Mouse (Mus musculus) adrenal gland, adult 2 months (tissue): ENCODE data around the gene Fcmr. TPM values are rescaled to one million over a fixed set of nuclear protein-coding genes. Genes with fewer than 3 reads are reported as not detected.

Source experiments
- DNase-seq: peaks from one replicate; pipeline ENCODE4 v3.0.0; 2021
- polyA plus RNA-seq: library from polyadenylated mRNA; depleted of rRNA; stranded (reverse); fragments of >200 nt; gene quantifications from 2 replicates; pipeline ENCODE4 v1.2.3, GENCODE M21; 2012
- total RNA-seq, 2 experiments: library from RNA; stranded (reverse); gene quantifications; 2 replicates each; pipeline ENCODE4 v1.2.3; 2021

Gene Fcmr
- total and polyA plus RNA-seq, 3 experiments = 1.0 to 1.4 TPM; not detected in 1

DNA sequence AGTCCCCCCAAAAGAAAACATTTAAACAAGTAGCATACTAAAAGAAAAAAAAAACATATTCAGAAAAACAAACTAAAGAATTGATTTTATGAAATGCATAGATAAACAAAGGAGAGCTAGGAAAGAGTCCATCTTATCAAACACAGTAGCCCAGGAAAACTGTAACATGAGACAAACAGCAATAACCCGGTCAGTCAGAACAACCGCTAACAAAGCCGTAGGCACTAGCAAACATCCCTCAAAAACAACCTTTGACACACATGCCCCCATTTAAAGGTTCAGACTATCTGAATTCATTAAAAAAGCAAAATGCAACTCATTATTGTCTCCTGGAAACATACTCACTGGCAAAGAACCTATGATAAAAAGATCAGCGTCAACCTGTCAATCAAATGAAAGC, 8.0 kb upstream of the Fcmr start:
- DNase-seq = no peak

- DNase-seq = no peak
These were observed 1.2 kb upstream of the Fcmr start for GRCm38 (mm10) chr1:130864238-130864637.

DNA sequence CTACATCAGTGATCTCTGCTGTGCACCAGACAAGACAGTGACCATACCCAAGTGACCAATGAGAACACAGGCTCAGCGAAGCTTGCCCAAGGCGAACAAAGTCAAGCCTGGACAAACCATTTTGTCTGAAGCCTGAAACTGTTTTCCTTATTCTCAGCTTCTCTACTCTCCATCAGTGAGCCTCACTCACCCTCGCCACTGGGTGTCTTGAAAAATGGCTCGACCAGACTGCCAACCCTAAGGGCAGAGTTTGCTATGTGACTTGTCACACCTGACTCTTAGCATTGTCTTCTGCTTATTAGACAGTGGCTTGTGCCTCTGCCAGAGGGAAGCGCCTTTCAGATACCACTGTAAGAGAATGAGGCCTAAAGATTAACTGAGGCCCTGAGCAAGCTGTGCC, 728 bp upstream of the Fcmr start:
- DNase-seq = no peak

- DNase-seq = no peak
These were observed 7.4 kb downstream of the Fcmr start for GRCm38 (mm10) chr1:130872912-130873311.

GRCm38 (mm10) chr1:130875139-130875538, 9.7 kb downstream of the Fcmr start:
- DNase-seq = peak; percentile 73

DNA sequence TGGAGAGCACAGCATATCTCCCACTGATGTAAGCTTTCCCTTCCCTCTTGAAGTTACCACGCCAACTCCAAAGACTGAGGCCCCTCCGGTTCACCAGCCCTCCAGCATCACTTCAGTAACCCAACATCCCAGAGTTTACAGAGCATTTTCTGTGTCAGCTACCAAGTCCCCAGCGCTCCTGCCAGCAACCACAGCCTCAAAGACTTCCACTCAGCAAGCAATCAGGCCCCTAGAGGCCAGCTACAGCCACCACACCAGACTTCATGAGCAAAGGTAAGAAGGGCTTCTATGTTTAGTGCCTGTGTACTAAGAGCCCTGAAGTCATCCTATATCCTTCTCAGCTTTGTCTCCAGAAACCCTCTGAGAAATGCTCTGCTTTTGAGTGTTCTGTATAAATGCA, 10.4 kb downstream of the Fcmr start:
- DNase-seq = no peak

- peak; percentile 51 for DNase-seq
These were observed 11.6 kb downstream of the Fcmr start for GRCm38 (mm10) chr1:130876931-130877509.

DNA sequence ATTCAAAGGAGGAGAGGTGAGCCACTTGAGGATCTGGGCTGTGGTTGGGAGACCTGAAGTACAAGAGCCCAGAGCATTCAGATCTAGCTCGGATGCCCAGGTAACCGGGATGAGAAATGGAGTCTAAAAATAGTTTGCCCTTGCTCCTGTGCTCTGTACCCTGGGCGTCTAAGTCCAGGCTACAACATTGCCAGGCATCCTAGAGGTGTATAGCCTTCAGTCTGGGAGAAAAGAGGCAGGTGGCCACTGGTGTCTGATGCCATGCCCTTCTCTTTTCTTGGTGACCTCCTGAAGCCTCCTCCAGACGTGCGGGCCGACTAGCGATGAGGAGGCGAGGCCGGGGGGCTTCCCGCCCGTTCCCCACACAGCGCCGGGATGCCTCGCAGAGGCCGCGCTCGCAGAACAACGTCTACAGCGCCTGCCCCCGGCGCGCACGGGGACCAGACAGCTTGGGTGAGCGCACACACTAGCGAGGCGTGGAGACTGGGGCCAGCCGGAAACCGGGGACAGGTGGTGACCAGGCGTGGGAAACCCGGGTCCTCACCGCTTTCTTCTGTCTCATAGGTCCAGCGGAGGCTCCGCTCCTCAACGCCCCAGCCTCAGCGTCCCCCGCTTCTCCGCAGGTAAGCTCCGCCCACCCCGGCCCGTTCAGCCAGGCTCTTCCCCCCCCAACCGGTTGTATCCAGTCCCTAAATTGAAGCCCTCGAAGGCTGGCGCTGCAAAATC, 12.6 kb downstream of the Fcmr start:
- peak; percentile 15 for DNase-seq

DNA sequence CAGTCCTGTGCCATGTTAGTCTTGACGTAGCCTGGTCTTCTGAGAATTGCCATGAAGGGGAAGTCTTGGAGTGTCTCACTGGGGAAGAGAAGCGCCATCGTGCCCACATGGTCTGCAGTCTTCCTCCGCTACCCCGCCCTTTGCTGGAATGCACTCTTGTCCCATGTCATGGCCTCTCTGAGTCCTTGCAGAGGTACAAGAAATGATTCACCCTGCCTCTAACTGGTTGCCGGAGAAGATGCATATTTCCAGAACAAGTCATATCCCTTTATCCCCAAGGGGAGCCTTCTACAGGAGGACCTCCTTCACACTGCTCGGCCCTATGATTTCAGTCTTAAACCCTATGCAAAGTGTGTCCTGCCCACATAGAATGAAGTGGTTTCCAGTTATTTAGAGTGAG, 14.5 kb downstream of the Fcmr start:
- no peak for DNase-seq

- DNase-seq = no peak
These were observed 17.7 kb downstream of the Fcmr start for GRCm38 (mm10) chr1:130883146-130883545.

DNA sequence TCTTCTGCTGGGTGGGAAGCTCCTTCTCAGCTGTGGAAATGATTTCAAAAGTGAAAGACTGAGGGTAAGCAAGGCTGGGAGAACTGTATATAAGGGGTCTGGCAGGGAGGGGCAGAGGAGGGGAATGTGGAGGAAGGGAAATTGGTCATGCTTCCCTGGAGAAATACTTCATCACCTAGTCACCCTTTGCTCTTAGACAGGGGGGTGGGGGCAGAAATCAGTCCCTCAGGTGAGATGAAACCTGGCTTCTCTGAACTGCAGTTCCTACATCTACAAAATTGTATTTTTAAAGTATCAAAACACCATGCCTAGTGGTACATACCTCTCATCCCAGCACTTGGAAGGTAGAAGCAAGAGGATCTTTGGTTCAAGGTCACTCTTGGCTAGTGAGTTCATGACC, 21.9 kb downstream of the Fcmr start, which contains the start of gene Il24:
Gene Il24 (minus strand): TSS at position 101 of the 400 bp plus-strand sequence.
- DNase-seq = no peak

DNA sequence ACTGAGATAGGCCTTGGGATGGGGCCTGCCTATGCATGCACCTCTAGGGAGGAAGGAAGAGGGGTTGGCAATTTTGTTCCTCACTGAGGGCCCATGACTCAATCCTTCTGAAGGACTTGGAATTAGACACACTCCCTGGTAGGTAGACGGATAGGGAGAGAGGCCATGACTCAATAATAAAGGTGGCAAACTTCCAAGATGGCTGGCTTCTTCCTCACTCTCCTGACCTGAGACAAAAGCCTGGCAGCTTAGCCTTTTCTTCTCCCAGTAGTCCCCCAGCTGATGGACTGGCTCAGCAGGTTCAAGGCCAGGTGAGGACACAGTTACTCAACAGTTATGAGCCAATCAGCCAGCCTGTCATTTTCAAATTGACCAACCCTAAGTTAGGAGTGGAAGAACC, 27.0 kb downstream of the Fcmr start:
- DNase-seq = peak; percentile 91

DNA sequence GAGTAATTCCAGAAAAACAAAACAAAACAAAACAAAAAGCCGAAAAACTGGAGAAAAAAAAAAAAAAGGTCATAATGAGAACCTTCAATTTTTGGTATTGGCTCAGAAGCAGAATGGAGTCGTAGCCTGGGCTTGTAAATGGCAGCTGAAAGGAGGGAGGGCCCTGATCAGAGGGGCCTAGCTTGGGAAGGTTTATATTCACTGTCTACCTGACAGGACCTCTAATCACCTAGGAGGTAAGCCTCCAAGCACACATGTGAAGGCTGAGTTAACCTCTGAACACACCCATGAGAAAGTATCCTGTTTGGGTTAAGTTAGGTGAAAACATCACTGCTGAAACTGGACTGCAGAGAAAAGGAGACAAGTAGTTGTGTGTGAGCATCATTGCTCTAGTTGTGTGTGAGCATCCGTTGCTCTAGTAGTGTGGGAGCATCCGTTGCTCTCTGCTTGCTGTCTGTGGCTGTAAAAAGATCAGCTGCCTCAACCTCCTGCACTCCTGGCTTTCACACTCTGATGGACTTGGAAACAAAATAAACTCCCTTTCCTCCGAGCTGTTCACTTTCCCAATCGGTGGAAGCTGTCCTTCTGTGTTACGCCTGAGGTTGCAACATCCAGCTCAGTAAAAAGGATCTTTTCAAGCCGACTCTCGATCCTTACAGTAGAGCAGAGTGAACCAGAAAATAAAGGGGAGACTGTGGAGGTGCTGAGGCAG, 28.0 kb downstream of the Fcmr start:
- peak; percentile 18 for DNase-seq

- no peak for DNase-seq
These were observed 29.0 kb downstream of the Fcmr start for GRCm38 (mm10) chr1:130894468-130894867.

DNA sequence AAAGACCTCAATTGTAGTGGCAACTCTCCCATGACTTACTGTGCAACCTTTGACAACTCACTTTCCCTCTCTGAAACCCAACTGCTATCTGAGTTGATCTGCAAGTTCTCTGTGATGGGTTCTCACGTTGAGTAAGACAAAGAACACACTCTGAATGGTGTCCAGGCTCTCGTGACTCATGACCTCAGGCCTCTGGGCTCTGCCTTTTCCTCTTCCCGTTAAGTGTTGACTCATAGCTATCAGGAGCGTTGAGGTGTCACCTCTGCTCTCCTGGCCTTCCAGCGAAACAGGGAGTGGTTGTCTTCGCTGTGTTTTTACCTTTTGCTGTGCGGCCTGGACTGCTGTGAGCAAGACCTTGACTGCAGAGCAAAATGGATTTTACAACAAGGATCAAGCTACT, 37.0 kb downstream of the Fcmr start:
- no peak for DNase-seq

- no peak for DNase-seq
These were observed 46.0 kb downstream of the Fcmr start, which contains the start of gene Il20 for GRCm38 (mm10) chr1:130911401-130912010. Gene Il20 (minus strand): TSS chr1:130911451.

GRCm38 (mm10) chr1:130918323-130918980, 53.0 kb downstream of the Fcmr start:
- DNase-seq = no peak

GRCm38 (mm10) chr1:130926484-130926883, 61.0 kb downstream of the Fcmr start:
- DNase-seq = peak; percentile 13
